Mouse (Mus musculus) embryonic fibroblast, embryonic 13.5 days (primary cell): ENCODE measurements around the gene AI413582.

Experiments used
- CTCF ChIP-seq: IDR thresholded peaks from 2 replicates; pipeline ENCODE4 v1.5.1; 2011; ENCODE audit warnings: mild to moderate bottlenecking, control low read depth, low read length, moderate library complexity, borderline replicate concordance; ENCODE audit not compliant: insufficient read depth
- POLR2A ChIP-seq: IDR thresholded peaks from 2 replicates; pipeline ENCODE4 v1.6.1; 2011; ENCODE audit warnings: low read depth, mild to moderate bottlenecking, control low read depth, low read length, moderate library complexity

- TF ChIP-seq POLR2A (peak; percentile 22; the same call in 1 of the 2 replicates), CTCF (no peak)
Measured at GRCm38 (mm10) chr17:27555512-27556172, 9.9 kb downstream of the AI413582 start.
